In genomic region chrX:157307411-157307810, GRCm38 (mm10) we compare ENCODE assay signal across 8 mouse cellular contexts.
A peak's percentile ranks its signal among the peaks of the same experiment; 100 is the strongest.
DNase-seq lines count a peak whose midpoint lies in the region; ATAC-seq and TF ChIP-seq lines count a peak whose summit lies in the region.

No protein-coding gene starts in this region.

- TF ChIP-seq POLR2A in kidney, adult 2 months (IDR thresholded peaks at IDR 0.05; ENCODE audit: low read depth, low read length): no peak

- 6% methylated on average over 3 of the region's 3 CpGs for WGBS in kidney, adult 2 months
- WGBS in hindbrain, postnatal 0 days: 9% methylated on average over 3 of the region's 3 CpGs
- WGBS in neural tube, embryonic 15.5 days: 9% methylated on average over 3 of the region's 3 CpGs

- no peak overlapping the region for H3K27ac ChIP-seq in kidney, adult 2 months (ENCODE audit: insufficient read depth, low read depth, low read length)
- H3K27ac ChIP-seq in ES-E14 (ENCODE audit: insufficient read depth, low read depth, low read length, poor library complexity, severe bottlenecking): no peak overlapping the region
- peak overlapping the region; percentile 32; the same call in 1 of the 2 replicates for H3K27ac ChIP-seq in hindbrain, postnatal 0 days
- peak overlapping the region; percentile 58; the same call in 1 of the 2 replicates for H3K27ac ChIP-seq in neural tube, embryonic 15.5 days (replicated peaks)

- H3K4me1 ChIP-seq in kidney, adult 2 months (ENCODE audit: control insufficient read depth, insufficient read depth, low read length): no peaks in the 10 kb centered on the region
- H3K4me1 ChIP-seq in ES-E14 (ENCODE audit: control insufficient read depth in 2 of 2, insufficient read depth in 2 of 2, low read length in 2 of 2, poor library complexity in 1 of 2): no peaks in the 10 kb centered on the region
- H3K4me1 ChIP-seq in hindbrain, postnatal 0 days (ENCODE audit: insufficient read depth, low read length): no peaks in the 10 kb centered on the region
- 0 out of 2 replicates have a peak, but pooled peaks cover 10% of the 10 kb centered on the region for H3K4me1 ChIP-seq in neural tube, embryonic 15.5 days

- no peaks in the 10 kb centered on the region for H3K36me3 ChIP-seq in kidney, adult 2 months (ENCODE audit: control insufficient read depth, insufficient read depth, low read length)
- H3K36me3 ChIP-seq in ES-E14 (ENCODE audit: control insufficient read depth, insufficient read depth, low read length, poor library complexity, severe bottlenecking): no peaks in the 10 kb centered on the region
- no peaks in the 10 kb centered on the region for H3K36me3 ChIP-seq in hindbrain, postnatal 0 days (ENCODE audit: insufficient read depth, low read length)
- no peaks in the 10 kb centered on the region for H3K36me3 ChIP-seq in neural tube, embryonic 15.5 days

- no peak overlapping the region for H3K9ac ChIP-seq in ES-E14 (ENCODE audit: insufficient read depth, low read depth, low read length, poor library complexity, severe bottlenecking)
- H3K9ac ChIP-seq in hindbrain, postnatal 0 days (replicated peaks; ENCODE audit: low read length): no peak overlapping the region
- no peak overlapping the region for H3K9ac ChIP-seq in neural tube, embryonic 15.5 days (replicated peaks)

- TF ChIP-seq CTCF in kidney, adult 2 months (conservative IDR thresholded peaks at IDR 0.05; ENCODE audit: insufficient read depth, insufficient read length, low read depth, low read length): 0 out of 2 replicates have a peak, but pooled peaks have one; percentile 10
- peak; percentile 60 for TF ChIP-seq CTCF in hindbrain, postnatal 0 days (IDR thresholded peaks at IDR 0.05; ENCODE audit: low read depth)

- ATAC-seq in hindbrain, postnatal 0 days: peak; percentile 71
- peak; percentile 68 for ATAC-seq in neural tube, embryonic 15.5 days (ENCODE audit: low FRiP score)

- H3K27me3 ChIP-seq in kidney, adult 2 months (replicated peaks; ENCODE audit: control insufficient read depth, insufficient read depth, low read length): no peaks in the 10 kb centered on the region
- no peaks in the 10 kb centered on the region for H3K27me3 ChIP-seq in hindbrain, postnatal 0 days (ENCODE audit: insufficient read depth, low read length)
- no peaks in the 10 kb centered on the region for H3K27me3 ChIP-seq in neural tube, embryonic 15.5 days (replicated peaks)

- no peaks in the 10 kb centered on the region for H3K9me3 ChIP-seq in ES-E14 (ENCODE audit: control insufficient read depth, insufficient read depth, low read depth, low read length)
- no peaks in the 10 kb centered on the region for H3K9me3 ChIP-seq in hindbrain, postnatal 0 days (ENCODE audit: low read length)
- H3K9me3 ChIP-seq in neural tube, embryonic 15.5 days (replicated peaks): no peaks in the 10 kb centered on the region

- H3K4me2 ChIP-seq in hindbrain, postnatal 0 days (ENCODE audit: low read depth, low read length): no peak overlapping the region
- H3K4me2 ChIP-seq in neural tube, embryonic 15.5 days: no peak overlapping the region

- H3K4me3 ChIP-seq in kidney, adult 2 months (ENCODE audit: insufficient read depth, low read depth, low read length): no peak overlapping the region
- no peak overlapping the region for H3K4me3 ChIP-seq in ES-E14 (ENCODE audit: insufficient read depth in 1 of 2, low read depth in 1 of 2, low read length in 2 of 2, poor library complexity in 1 of 2, severe bottlenecking in 1 of 2)
- no peak overlapping the region for H3K4me3 ChIP-seq in hindbrain, postnatal 0 days (ENCODE audit: low read length)
- no peak overlapping the region for H3K4me3 ChIP-seq in neural tube, embryonic 15.5 days (replicated peaks)

- DNase-seq in kidney, adult 2 months: peak; percentile 36
- no peak for DNase-seq in kidney, postnatal 4 days
- DNase-seq in ES-E14 (ENCODE audit: low read depth, low spot score): peak; percentile 13
- DNase-seq in cerebellum, postnatal 10 days: peak; percentile 67 to 83
- peak; percentile 81 for DNase-seq in hindbrain, postnatal 0 days (ENCODE audit: low spot score)
- DNase-seq in gastrocnemius, postnatal 4 days (ENCODE audit: low spot score in 2 of 2): no peak
- no peak for DNase-seq in spleen, postnatal 10 days (ENCODE audit: low spot score in 2 of 2)

- in situ Hi-C loops in ES-E14 (cut with MboI; ENCODE audit: low sequenced_read_pairs in 2 of 2, unreplicated experiment in 2 of 2): no loop called here

TF ChIP-seq in ES-E14, 5 proteins besides CTCF, POLR2A, EP300 and RAD21:
- TF ChIP-seq ZC3H11A (IDR thresholded peaks at IDR 0.05; ENCODE audit: borderline replicate concordance, low read depth, low read length): no peak
- TF ChIP-seq HCFC1 (IDR thresholded peaks at IDR 0.05; ENCODE audit: borderline replicate concordance, insufficient read depth, low read length): no peak
- no peak for TF ChIP-seq MAFK (IDR thresholded peaks at IDR 0.05; ENCODE audit: insufficient read depth, low read depth, low read length)
- TF ChIP-seq ZNF384 (IDR thresholded peaks at IDR 0.05; ENCODE audit: low read depth, low read length): no peak
- TF ChIP-seq CHD2 (IDR thresholded peaks at IDR 0.05; ENCODE audit: low read depth, low read length): no peak

Comparison
In these comparisons a context has a peak if more than half of its experiments do, and no peak if none do; other contexts are left out.
1. DNase-seq: peak in kidney, adult 2 months (single experiment), ES-E14 (single experiment), cerebellum, postnatal 10 days (2 of 2) and hindbrain, postnatal 0 days (single experiment); none in kidney, postnatal 4 days (0 of 2), gastrocnemius, postnatal 4 days (0 of 2) and spleen, postnatal 10 days (0 of 2).
2. H3K27ac ChIP-seq: peak in hindbrain, postnatal 0 days (single experiment) and neural tube, embryonic 15.5 days (single experiment); none in kidney, adult 2 months (single experiment) and ES-E14 (single experiment).